Mouse (Mus musculus): ENCODE measurements around the gene Cfap74. TPM values are rescaled to one million over a fixed set of nuclear protein-coding genes. Genes with fewer than 3 reads are reported as not detected.

The Cfap74 gene
- polyA plus RNA-seq, 1 experiment from 2014 or later, result 1.4 TPM

DNA sequence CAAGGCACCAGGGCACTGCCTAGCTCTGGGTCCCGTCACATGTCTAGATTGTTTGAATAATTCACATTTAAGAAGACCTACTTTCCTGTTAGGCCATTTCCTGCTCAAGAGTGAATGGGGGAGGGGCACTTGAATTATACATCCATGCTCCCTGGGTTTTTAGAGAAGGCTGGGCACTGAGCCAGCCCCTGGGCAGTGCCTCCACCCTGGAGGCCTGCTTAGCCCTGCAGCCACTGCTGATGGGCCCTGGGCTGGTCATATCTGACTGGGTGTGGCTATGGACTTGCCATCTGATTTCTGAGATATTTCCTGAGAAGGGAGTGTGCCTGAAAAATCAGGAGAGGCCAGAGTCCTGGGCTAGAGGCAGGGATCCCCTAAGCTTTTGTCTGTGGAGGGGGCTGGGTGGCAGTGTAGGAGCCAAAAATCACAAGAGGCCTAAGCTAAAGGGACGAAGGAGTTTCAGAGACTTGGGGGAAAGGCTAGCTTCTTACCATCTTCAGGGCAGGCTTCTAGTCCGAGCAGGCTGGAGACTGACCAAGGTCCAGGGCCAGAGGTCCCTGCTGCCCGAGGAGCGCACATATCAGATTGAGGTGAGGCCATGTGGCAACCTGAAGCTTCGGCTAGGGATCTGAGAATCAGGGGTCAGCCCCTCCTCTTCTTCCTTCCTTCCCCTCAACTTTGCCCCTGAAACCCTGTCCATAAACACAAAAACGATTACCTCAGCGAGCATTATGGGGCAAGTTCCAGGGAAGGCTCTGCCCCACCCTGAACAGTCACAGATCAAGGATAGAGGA, 79.4 kb downstream of the Cfap74 start:
- 25% methylated on average over 8 of the region's 8 CpGs for WGBS
- no peak overlapping the region for H3K4me3 ChIP-seq (ENCODE audit: low read depth, low read length)
- TF ChIP-seq EP300 (IDR thresholded peaks at IDR 0.05), result peak; percentile 88
- no peak for TF ChIP-seq CTCF (IDR thresholded peaks at IDR 0.05)
- no peaks in the 10 kb centered on the region for H3K9me3 ChIP-seq (ENCODE audit: low read length)
- no peaks in the 10 kb centered on the region for H3K36me3 ChIP-seq (ENCODE audit: insufficient read depth, low read length)
- ATAC-seq (peak; percentile 90), DNase-seq (ENCODE audit: low spot score) (peak; percentile 99)
- H3K9ac ChIP-seq (replicated peaks; ENCODE audit: low read depth), result no peak overlapping the region; the same call in 1 of the 2 replicates
- H3K4me2 ChIP-seq (replicated peaks; ENCODE audit: low read depth, low read length), result peak overlapping the region; percentile 22; the same call in 1 of the 2 replicates
- H3K4me1 ChIP-seq (ENCODE audit: insufficient read depth, low read depth, low read length), result peaks cover 38% of the 10 kb centered on the region
- H3K27ac ChIP-seq (ENCODE audit: low read length), result peak overlapping the region; percentile 94
- no peaks in the 10 kb centered on the region for H3K27me3 ChIP-seq (replicated peaks; ENCODE audit: insufficient read depth, low read length)

DNA sequence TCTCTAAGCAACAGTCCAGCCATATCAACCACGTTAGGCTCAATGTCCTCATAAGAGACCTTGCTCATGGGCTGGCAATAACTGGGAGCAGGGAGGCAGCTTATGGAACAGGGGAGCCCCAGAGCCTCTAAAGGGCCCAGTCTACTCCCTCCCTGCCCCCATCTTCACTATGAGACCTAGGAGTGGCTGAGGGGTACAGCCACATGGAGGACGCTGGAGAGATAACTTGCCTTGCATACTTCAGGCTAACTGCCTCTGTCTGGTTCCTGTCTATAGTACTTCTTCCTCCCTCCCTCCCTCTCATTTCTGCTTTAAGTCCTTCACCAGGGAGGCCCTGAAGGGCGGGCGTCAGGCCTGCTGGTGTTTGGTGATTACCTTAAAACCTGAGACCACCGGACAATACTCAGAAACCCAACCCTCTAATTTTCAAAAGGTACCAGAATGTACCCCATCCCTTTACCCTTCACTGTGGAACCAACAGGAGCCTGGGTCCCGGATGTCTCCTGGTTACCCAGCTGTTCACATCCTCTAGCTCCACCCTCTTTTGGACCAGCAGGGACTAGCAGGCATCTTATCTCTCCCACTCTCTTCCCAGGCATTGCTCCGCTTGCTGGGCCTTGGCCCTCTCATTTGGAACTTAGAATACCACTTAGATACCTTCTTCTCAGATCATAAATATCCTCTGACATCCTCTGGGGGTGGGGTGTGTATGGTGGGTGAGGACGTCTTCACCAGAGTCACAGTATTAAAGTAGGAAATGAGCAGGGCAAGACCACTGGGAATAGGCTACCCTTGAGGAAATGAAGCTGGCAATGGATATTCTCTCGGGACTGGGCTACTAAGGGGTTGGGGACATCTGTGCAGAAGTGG, 80.3 kb downstream of the Cfap74 start:
- ATAC-seq, result no peak
- no peak for DNase-seq (ENCODE audit: low spot score)
- Histone ChIP-seq H3K4me3 (ENCODE audit: low read depth, low read length) (no peak overlapping the region), H3K9me3 (ENCODE audit: low read length) (no peaks in the 10 kb centered on the region), H3K27ac (ENCODE audit: low read length) (peak overlapping the region; percentile 94), H3K4me2 (replicated peaks; ENCODE audit: low read depth, low read length) (no peak overlapping the region), H3K36me3 (ENCODE audit: insufficient read depth, low read length) (no peaks in the 10 kb centered on the region), H3K9ac (replicated peaks; ENCODE audit: low read depth) (no peak overlapping the region), H3K4me1 (ENCODE audit: insufficient read depth, low read depth, low read length) (peaks cover 40% of the 10 kb centered on the region), H3K27me3 (replicated peaks; ENCODE audit: insufficient read depth, low read length) (no peaks in the 10 kb centered on the region)
- TF ChIP-seq EP300 (IDR thresholded peaks at IDR 0.05) (no peak), CTCF (IDR thresholded peaks at IDR 0.05) (no peak)
- WGBS, result 60% methylated on average over 9 of the region's 9 CpGs

DNA sequence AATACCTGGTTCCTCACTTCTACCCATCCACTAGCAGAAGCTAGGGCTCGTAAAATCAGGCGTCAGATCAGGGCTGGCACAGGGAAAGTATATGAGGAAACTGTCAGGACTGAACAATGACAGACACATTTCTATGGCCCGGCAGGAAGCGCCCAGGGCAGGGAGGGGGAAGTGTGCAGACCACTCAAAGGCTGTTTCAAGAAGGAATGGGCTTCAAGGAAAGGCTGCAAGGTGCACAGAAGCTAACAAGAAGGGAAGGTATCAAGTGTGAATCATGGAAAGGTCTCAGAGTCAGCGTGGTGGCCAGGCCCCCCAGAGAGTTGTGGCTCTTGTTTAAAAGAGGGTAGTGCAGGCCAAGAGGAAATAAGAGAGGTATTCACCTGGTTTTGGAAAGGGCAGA, 81.5 kb downstream of the Cfap74 start:
- Histone ChIP-seq H3K4me3 (ENCODE audit: low read depth, low read length) (peak overlapping the region; percentile 99), H3K9me3 (ENCODE audit: low read length) (no peaks in the 10 kb centered on the region), H3K36me3 (ENCODE audit: insufficient read depth, low read length) (no peaks in the 10 kb centered on the region), H3K4me1 (ENCODE audit: insufficient read depth, low read depth, low read length) (peaks cover 40% of the 10 kb centered on the region), H3K9ac (replicated peaks; ENCODE audit: low read depth) (peak overlapping the region; percentile 99), H3K27ac (ENCODE audit: low read length) (peak overlapping the region; percentile 94), H3K27me3 (replicated peaks; ENCODE audit: insufficient read depth, low read length) (no peaks in the 10 kb centered on the region), H3K4me2 (replicated peaks; ENCODE audit: low read depth, low read length) (peak overlapping the region; percentile 80)
- TF ChIP-seq CTCF (IDR thresholded peaks at IDR 0.05) (no peak), EP300 (IDR thresholded peaks at IDR 0.05) (no peak)
- 11% methylated on average over 5 of the region's 5 CpGs for WGBS
- ATAC-seq (no peak), DNase-seq (ENCODE audit: low spot score) (peak; percentile 54)

DNA sequence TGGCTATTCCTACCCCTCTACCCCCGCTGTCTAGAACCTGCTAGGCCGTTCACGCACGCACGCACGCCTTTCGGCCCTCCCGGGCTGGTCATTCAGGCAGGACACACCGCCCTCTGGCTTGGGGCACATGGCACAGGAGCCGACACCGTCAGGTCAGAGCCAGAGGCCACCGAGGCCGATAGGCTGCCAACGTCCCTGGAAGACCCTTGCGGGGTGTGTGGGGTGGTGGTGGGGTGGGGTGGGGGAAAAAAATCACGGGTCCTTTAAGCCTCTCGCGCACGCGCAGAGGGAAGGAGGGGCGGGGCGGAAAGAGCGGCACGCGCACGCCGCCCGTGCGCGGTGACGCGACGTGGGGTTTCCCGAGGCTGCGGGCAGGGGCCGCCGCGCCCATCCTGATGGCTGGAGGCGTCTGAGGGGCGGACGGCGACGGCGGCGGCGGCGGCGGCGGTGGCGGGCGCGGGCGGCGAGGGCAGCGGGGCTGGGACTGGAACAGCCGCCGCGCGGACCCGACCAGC, 82.1 kb downstream of the Cfap74 start, which contains the start of gene Gnb1:
Gnb1 (plus strand) TSS at position 372 of the 515 bp plus-strand sequence.
- Histone ChIP-seq H3K27ac (ENCODE audit: low read length) (peak within 1 kb of the TSS; percentile 94), H3K4me1 (ENCODE audit: insufficient read depth, low read depth, low read length) (peaks cover 40% of the 10 kb centered on the region), H3K9ac (replicated peaks; ENCODE audit: low read depth) (peak within 1 kb of the TSS; percentile 99), H3K9me3 (ENCODE audit: low read length) (no peaks in the 10 kb centered on the region), H3K36me3 (ENCODE audit: insufficient read depth, low read length) (no peaks in the 10 kb centered on the region), H3K27me3 (replicated peaks; ENCODE audit: insufficient read depth, low read length) (no peaks in the 10 kb centered on the region), H3K4me3 (ENCODE audit: low read depth, low read length) (peak within 1 kb of the TSS; percentile 99), H3K4me2 (replicated peaks; ENCODE audit: low read depth, low read length) (peak within 1 kb of the TSS; percentile 80)
- TF ChIP-seq CTCF (IDR thresholded peaks at IDR 0.05) (peak; percentile 52), EP300 (IDR thresholded peaks at IDR 0.05) (no peak)
- WGBS, result 0% methylated on average over 39 of the region's 60 CpGs
- DNase-seq (ENCODE audit: low spot score) (peak; percentile 86), ATAC-seq (peak; percentile 78)

DNA sequence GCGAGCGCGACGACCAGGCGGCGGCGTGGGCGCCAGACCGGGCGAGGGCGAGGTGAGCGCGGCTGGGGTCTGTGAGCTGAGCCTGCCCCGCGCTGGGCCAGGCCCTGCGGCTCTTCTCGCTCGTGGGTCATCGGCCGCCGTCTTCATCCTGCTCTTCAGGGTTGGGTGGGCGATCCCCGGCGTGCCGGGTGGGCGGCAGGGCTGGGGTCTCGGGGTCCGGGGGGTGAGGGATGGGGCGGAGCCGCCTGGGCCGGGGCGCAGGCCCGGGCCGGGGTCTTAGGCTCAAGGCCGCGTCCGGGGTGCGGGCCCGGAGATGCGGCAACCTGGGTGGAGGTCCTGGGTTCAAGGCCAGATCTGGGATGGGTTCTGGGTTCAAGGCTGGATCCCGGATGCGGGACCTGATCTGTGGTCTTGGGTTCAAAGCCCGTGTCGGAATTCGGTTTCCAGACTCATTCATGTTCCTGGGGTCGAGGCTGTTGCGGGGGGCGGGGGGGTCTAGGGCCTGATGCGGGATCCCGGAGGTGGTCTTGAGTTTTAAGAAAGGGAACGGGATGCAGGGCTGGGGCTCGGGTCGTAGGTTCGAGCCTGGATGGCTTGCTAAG, 82.6 kb downstream of the Cfap74 start:
- Histone ChIP-seq H3K27me3 (replicated peaks; ENCODE audit: insufficient read depth, low read length) (no peaks in the 10 kb centered on the region), H3K4me2 (replicated peaks; ENCODE audit: low read depth, low read length) (peak overlapping the region; percentile 80), H3K4me1 (ENCODE audit: insufficient read depth, low read depth, low read length) (peaks cover 40% of the 10 kb centered on the region), H3K27ac (ENCODE audit: low read length) (peak overlapping the region; percentile 94), H3K4me3 (ENCODE audit: low read depth, low read length) (peak overlapping the region; percentile 99), H3K9ac (replicated peaks; ENCODE audit: low read depth) (peak overlapping the region; percentile 99), H3K9me3 (ENCODE audit: low read length) (no peaks in the 10 kb centered on the region), H3K36me3 (ENCODE audit: insufficient read depth, low read length) (no peaks in the 10 kb centered on the region)
- DNase-seq (ENCODE audit: low spot score) (peak; percentile 21), ATAC-seq (peak; percentile 25)
- WGBS, result 1% methylated on average over 38 of the region's 54 CpGs
- TF ChIP-seq CTCF (IDR thresholded peaks at IDR 0.05) (no peak), EP300 (IDR thresholded peaks at IDR 0.05) (no peak)
